Mouse (Mus musculus) embryo, embryonic 10 days (tissue): ENCODE results near the gene Tspan32.

Experiments used
- DNase-seq: peaks from one replicate; pipeline ENCODE4 v3.0.0-alpha.2; 2015; ENCODE audit warnings: low spot score

Gene Tspan32

GRCm38 (mm10) chr7:143004727-143005343 lies at the start of gene Tspan32:
Tspan32 (plus strand) TSS chr7:143005046.
- no peak for DNase-seq

- DNase-seq: no peak
Measured at GRCm38 (mm10) chr7:142956018-142956417, 48.8 kb upstream of the Tspan32 start.

GRCm38 (mm10) chr7:142958817-142959216 lies 46.0 kb upstream of the Tspan32 start:
- no peak for DNase-seq

GRCm38 (mm10) chr7:142959752-142960151 lies 45.1 kb upstream of the Tspan32 start:
- DNase-seq: no peak

- peak; percentile 38 for DNase-seq
Measured at GRCm38 (mm10) chr7:142967414-142967883, 37.4 kb upstream of the Tspan32 start.

- DNase-seq: peak; percentile 90
Measured at GRCm38 (mm10) chr7:142967884-142968808, 36.7 kb upstream of the Tspan32 start.

GRCm38 (mm10) chr7:142968809-142969511 lies 35.9 kb upstream of the Tspan32 start, which contains the start of gene Ascl2:
Ascl2 (minus strand) TSS chr7:142969264.
- peak; percentile 67 for DNase-seq

- no peak for DNase-seq
Measured at GRCm38 (mm10) chr7:142981908-142982307, 22.9 kb upstream of the Tspan32 start.

GRCm38 (mm10) chr7:142985146-142985545 lies 19.7 kb upstream of the Tspan32 start:
- no peak for DNase-seq

- no peak for DNase-seq
Measured at GRCm38 (mm10) chr7:142987718-142988117, 17.1 kb upstream of the Tspan32 start.

GRCm38 (mm10) chr7:142995004-142995403 lies 9.8 kb upstream of the Tspan32 start:
- DNase-seq: no peak

- DNase-seq: no peak
Measured at GRCm38 (mm10) chr7:142995630-142996338, 9.1 kb upstream of the Tspan32 start.

- DNase-seq: no peak
Measured at GRCm38 (mm10) chr7:142996998-142997397, 7.8 kb upstream of the Tspan32 start.

GRCm38 (mm10) chr7:142997403-142998150 lies 7.3 kb upstream of the Tspan32 start:
- DNase-seq: no peak

GRCm38 (mm10) chr7:143002679-143003078 lies 2.2 kb upstream of the Tspan32 start:
- DNase-seq: peak; percentile 46

GRCm38 (mm10) chr7:143005344-143006096 lies 674 bp downstream of the Tspan32 start:
- no peak for DNase-seq

- peak; percentile 15 for DNase-seq
Measured at GRCm38 (mm10) chr7:143006097-143006755, 1.4 kb downstream of the Tspan32 start.

- no peak for DNase-seq
Measured at GRCm38 (mm10) chr7:143006756-143007598, 2.1 kb downstream of the Tspan32 start.
